Mouse (Mus musculus) cerebellum, adult 8-10 months (tissue): ENCODE data around the gene Rhcg.
A peak's percentile ranks its signal among the peaks of the same experiment; 100 is the strongest.

ENCODE experiments used
- DNase-seq: peaks from one replicate; pipeline ENCODE4 v3.0.0; 2022

The Rhcg gene

DNA sequence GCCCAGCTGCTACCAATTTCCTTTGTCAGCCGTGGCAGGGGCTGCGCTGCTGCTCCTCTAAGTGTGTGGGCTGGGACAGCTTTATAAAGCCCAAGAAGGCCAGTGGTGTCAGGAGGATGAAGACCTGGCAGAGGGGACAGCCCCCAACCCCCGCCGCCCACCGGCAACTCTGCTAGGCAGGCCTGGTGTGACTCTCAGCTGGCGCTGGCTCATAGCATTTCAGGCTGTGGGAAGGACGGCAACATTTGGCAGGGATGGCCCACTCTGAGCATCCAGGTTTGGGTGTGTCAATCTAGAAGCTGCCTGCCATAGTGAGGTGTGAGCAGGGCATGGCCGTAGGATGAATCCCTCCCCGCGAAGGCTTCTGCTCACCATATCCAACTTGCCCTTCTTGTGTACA is 17.3 kb downstream of the Rhcg start:
- DNase-seq = no peak

DNA sequence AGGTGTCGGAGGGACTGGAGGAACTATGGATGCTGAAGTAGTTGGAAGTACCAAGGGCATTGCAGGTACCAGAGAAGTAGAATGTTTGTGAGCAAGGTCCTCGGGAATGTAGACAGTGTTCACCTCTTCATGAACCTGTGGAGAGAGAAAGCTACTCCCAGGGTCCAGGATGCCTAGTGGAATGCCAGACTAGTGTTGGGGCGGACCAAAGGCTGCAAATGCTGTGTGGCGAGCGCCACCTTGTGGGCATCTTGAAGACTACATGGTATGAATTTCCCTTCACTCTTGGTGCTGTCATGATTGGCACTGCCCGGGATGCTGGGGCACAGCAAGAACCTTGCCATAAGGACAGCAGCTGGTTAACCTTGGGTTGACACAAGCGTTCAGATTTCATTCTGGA is 22.6 kb downstream of the Rhcg start:
- peak; percentile 75 for DNase-seq

DNA sequence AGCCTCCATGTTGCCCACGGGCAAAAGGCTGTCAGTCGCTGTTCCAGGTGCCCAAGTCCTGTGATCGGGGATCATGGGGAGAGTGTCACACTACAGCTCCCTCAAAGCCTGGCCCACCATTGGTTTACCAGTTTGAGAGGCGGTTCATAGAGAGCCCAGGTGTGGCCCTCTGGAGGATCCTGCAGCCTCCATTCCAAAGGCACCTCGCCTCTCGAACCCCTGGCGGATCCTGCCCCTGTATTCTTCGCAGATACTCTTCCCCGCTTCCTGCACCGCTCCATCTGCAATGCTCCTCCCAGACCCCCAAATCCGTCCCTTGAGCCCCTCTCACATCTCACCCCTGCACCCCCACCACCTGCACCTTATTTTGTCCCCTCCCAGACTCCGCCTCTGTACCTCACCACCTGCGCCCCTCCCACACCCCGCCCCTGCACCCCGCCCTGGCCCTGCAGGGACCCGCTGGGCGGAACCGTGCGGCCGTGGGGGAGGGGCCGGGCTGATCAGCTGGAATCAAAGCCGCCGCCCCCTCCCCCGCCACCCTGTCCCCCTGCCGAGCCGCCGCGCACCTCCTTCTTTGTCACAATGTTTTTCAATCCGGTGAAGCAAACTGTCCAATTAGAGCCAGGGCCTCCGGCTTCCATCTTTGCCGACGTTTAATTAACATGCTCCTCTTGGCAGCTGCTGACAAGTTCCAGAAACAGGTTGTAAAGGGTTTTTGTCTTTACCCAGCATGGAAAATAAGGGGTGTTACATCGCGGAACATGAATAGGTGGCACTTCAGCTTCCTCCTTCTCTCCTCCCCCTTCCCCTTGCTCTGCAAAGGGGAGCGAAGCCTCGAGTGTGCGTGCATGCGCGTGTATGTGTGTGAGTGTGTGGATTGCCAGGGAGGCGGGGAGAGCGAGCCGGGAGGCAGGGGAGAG is 25.4 kb downstream of the Rhcg start:
- DNase-seq = peak; percentile 23

DNA sequence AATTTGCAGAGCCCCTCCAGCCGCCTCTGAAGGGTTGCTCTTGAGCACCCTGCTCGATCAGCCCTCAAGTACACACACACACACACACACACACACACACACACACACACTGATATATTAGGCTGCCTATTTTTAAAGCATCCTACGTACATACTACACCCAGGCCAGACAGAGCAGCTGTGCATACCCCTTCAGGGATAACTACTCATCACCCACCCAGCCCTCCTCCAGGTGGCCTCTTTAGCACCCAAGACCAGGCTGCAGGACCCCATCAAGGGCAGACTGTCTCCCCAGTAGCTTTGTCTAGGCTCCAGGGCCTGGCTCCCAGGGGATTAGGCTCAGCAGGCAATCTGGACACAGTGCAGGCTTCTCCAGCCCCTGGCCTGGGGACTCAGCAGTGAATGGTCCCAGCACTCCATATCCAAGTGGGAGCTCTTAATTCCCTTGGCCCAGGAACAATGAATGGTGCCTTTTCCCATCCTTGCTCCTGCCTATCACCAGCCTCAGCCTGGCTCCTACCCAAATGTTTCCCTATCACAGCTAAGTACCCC is 26.8 kb downstream of the Rhcg start:
- DNase-seq = no peak

DNA sequence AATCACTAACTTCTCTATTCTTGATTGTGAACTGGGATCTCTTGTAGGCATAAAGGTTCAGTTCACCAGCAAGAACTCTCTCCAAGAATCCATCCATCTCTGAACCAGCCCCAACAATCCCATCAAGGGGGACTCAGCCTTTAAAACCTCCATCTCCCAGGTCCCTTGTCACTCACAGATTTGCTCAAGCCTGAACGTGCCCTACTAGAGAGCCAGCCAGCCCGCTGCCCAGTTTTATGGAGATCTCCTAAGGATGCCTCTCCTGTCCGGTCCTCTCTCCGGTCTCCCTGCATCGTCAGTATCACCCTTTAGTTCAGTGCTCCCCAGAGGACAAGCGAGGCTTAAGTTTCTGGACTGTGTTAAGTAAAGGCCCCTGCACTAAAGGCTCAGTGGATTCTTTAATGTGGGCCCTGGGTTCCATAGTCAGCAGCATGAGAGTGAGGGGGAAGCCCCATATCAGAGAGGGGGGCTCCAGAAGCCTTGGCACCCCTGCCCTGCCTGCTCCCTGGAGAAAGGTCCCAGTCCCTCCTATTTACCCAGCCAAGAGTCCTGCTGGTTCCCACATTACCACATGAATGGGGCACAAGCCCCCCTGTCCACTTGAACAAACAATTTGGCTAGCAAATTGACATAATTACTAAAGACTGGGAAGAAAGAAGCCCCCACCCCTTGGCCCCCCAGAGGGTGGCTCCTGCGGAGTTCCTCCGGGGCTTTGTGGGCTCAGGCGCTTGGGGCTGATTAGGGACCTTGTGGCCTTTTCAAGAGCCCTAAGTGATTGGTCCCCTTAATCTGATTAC is 27.5 kb downstream of the Rhcg start:
- DNase-seq = no peak

DNA sequence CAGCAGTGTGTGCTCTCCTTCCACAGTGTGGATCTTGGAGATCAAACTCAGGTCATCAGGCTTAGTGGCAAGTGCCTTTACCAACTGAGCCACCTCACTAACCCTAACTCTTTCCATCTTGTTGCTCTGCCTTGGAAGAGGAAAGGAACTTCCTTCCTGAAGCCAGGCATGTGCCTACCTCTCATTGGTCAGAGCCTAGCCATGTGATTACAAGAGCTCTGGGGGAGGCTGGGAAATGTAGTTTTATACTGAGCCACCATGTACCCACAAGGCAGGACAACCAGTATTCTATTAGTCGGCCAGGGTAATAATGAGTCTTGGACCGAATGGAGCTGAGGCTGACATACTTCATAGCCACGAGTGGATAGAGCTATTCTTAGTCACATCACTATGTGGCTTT is 29.2 kb downstream of the Rhcg start:
- DNase-seq = no peak

DNA sequence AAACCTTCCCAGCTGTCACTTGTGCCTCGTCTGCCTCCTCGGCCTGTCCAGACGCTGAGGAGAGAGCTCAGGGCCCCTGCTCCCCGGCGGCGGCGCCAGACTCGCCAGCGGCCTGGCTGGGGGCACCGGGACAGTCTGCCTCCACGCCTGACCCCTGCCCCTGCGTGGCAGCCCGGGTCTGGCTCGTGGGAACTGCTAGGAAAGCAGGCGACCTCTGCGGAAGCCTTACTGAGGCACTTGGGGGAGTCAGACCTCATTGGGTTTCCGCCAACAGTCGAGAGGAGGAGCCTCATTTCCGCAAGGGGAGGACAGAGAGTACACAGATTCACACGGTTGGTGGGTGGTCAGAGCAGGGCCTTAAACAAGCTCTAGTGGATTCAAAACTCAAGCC is 38.6 kb downstream of the Rhcg start:
- no peak for DNase-seq

DNA sequence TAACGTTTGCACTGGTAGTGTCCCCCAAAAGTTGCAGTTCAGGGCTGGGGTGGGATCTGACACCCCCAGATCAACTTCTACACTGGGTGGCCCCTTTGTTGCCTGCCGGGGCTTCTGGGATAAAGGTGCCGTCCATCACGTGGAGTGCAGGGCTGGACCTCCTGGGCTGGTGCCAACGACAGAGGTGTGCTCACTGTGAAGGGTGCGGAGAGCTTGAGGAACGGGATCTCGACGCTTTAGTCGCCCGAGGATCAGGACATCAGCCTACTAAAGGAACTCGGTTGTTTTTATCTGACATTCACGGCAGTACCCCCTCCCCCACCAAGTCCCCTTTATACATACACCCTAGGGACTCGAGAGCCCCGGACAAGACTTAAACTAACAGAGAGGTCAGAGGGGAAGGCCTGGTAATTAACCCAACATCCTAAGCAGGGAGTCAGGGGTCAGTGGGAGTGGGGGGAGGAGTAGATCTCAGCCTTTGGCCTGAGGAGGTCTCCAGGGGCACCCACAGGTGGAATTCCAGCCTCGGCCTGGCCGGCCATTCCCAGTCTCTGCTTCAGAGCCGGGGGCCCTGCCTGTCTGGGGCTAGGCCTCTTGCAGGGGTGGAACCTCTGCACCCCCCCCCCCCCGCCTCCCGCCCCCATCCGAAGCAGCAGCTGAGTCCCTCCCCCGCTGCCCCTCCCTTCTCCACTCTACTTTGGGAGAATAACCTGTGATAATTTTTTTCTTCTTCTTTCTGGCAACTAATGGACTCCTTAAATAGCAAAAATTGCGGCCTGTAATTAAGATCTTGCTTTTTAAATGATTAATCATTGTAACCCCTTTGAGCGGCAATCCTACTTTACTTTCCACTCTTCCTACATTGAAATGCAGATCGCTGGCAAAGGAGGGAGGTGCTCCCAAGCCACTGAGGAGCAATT is 39.3 kb downstream of the Rhcg start:
- DNase-seq = no peak

DNA sequence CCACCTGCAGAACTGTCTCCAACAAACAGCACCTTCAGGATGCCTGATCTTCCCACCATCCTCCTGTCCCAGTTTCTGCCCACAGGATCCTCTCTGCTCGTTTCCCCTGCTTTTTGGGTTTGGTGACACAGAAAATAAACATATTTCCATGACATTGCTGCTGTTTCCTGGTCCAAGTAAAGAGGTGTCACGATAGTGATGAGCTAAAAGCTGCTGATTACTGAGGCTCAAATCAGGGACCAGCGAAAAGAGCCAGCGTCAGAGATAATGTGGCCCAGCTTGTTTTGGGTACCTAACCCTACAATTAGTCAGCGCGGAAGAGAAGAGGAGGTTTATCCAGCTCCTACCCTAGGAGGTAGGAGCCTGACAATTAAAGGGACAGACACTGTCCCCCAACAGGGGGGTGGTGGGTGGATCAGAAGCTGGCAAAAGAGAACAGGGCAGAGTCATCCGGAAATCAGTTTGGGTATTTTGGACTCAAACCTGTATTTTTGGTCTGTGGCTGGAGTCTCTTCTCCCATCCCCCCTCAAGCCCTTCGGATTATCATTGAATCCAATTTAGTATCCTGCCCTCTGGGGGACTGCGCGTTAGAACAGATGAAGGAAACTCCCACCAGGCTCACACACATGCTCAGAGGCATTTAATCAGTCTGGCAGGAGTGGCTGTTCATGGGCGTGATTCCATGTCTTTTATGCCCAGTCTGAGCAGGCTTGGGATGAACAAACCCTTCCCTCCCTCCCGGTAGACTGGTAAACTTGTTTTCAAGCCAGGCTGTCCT is 40.2 kb downstream of the Rhcg start:
- DNase-seq = no peak

DNA sequence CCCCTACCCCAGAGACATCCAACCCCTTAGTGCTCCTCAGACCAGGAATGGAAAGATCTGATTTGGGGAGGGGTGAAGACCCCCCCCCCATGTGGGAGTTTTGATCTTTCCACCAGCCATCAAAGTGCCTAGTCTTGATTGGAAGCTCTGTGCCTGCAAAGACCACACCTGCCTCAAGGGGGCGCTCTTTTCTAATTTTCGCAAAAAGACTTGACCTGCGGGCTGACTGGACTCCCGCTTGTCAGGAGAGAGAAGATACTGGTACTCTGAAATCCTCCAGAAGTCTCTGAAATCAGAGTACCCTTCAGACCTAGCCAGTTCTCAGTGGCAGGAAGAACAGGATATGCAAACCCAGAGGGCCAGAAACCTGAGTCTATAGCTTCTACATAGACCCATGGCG is 40.8 kb downstream of the Rhcg start:
- DNase-seq = peak; percentile 45

DNA sequence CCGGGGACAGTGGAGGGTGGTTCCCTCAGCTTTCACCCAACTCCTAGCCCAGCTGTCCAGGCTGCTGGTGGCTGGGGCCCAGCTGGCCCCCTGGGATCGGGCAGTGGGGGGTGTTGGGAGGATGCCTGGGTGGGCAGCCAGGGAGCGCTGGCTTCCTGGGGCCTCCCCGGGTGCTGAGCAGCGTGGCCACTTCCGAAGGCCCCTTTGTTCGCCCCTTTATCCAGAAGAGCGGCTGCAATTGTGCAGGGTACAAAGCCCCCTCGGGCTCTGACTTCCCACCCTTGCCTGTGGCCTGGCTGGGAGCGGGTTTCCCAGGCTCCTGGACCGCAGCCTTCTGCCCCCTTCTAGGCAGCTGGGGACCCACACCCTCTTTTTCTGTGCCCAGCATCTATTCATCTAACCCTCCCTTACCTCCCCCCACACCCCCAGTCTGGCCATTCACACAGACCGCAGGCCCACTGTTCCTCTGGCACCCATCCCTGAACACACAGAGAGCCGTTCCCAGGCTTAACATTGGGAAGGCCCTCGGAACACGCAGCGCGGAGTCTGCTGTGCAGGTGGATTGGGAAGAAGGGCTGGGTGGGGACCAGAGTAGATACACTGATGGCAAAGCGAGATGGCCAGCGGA is 45.2 kb downstream of the Rhcg start:
- no peak for DNase-seq

DNA sequence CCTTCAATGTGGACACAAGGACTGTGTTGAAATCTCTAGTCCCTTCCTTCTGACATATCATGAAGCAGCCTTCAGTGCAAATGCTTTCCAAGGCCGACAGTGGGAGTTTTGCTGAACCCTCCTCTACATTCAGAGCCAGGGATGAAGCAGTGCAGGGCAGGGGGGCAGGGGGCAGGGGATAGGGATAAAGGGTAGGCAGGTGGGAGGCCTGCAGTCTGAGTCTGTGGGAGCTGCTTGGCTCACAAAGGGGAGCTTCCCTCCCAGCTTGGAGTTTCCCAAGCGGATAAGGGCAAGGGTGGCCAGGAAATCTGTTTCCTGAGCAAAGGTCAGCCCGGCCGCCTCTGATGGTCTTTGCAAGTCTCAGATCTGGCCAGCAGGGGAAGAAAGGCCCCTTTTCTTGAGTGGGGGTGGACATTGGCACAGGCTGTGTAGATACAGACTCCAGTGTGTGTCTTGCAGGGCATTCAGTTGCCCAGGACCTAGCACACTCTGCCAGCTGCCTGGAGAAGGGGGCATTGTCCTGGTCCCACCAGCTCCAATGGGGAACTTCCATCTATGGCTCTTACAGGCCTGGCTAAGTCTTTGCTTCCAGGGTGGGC is 48.4 kb downstream of the Rhcg start:
- no peak for DNase-seq

DNA sequence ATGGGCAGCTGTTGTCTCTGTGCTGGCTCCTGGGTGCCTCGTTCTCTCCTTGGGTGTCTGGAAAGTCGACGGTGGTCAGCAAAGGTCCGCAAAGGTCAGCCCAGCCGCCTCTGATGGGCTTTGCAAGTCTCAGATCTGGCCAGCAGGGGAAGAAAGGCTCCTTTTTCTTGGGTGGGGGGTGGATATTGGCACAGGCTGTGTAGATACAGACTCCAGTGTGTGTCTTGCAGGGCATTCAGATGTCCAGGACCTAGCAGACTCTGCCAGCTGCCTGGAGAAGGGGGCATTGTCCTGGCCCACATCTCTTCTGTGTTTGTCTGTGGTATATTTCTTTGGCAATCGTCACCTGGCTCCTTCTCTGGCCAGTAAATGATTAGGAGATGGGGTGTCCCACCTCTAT is 49.2 kb downstream of the Rhcg start:
- DNase-seq = no peak

DNA sequence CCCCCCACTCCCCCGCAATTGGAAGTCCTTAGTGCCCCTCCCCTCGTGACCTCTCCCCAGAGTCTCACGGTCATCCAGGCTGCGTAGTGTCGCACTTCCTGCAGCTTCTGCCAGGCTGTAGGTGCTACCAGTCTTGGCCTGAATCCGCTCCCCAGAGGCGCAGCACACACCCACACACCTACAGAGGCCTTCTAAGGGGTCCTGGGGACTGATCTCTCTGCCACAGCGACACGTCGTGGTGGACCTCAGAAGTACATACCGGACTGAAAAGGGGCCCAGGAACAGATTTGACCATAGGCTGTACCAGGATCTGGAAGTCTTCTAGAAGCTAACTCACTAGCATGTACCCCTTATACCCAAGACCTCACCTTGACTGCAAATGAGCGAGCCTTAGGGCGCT is 53.8 kb downstream of the Rhcg start:
- no peak for DNase-seq

DNA sequence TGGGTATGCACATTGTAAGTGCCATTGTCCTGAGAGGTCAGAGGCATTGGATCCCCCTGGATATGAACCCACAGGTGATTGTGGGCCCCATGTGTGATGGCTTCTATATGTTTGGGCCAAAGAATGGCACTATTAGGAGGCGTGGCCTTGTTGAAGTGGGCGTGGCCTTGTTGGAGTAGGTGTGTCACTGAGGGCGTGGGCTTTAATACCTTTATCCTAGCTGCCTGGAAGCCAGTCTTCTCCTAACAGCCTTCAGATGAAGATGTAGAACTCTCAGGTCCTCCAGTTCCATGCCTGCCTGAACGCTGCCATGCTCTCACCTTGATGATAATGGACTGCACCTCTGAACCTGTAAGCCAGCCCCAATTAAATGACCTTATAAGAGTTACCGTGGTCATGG is 55.1 kb downstream of the Rhcg start:
- no peak for DNase-seq

DNA sequence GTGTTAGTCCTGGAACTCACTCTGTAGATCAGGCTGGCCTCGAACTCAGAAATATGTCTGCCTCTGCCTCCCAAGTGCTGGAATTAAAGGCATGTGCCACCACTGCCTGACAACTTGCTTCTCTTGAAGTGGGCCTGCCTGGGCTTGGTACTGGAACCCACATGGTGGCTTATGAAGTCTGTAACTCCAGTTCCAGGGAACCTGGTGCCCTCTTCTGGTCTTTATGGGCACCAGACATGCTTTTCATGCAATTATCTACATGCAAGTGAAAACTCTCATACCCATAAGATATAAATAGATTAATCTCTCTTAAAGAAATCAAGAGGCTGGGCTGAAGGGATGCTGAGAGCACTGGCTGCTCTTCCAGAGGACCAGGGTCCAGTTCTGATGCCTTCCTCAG is 58.8 kb downstream of the Rhcg start:
- DNase-seq = no peak

DNA sequence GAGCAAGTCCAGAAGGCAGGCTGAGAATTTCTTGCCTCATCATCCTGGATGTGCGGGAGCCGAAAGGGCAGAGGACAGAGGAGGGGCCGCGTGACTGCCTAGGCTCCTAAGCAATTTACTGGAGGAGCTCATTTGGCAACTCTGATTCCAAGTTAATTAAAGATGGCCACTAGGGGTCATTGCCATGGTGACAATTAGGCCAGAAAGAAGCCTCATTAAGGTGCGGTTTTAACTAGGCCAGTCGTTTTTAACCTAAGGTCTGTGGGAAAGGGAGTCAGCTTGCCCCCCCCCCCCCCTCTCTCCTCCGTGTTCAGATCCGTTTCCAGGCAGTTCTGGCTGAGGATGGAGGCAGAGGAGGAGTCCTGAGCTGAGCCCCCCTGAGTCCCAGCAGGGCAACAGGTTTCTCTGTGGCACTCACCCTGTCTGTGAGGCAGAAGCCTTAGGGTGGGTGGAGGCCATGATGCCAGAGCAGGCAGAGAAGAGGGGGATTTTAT is 59.7 kb downstream of the Rhcg start:
- no peak for DNase-seq

DNA sequence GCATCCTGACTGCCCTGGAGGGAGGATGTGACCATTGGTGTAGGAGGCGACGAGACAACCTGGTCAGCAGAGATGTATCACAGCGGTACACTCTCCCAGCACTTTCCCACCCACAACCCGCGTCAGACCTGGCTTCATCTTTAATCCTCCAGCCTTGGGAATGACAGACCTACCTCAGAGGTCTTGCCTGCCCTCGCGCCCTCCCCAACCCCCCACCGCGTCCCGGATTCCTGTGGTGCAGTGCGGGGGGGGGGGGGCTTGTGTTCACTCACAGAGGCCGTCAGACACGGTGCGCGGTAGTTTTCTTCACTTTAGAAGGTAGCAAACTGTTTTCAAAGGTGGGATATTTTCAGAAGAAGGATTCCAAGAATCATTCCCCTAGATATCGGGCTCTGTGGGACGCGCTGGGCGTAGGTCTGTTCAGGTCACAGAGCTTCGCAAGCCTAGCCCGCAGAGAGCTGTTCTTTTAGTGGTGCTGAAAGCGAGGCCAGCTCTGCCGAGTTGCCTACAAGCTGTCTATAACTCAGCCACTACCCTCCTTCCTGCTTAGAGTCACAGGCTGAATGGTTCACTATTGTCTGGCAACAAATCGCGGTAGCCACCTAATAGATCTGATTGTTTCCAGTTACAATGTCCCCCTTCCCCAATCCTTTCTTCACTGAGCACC is 62.0 kb downstream of the Rhcg start:
- DNase-seq = no peak

DNA sequence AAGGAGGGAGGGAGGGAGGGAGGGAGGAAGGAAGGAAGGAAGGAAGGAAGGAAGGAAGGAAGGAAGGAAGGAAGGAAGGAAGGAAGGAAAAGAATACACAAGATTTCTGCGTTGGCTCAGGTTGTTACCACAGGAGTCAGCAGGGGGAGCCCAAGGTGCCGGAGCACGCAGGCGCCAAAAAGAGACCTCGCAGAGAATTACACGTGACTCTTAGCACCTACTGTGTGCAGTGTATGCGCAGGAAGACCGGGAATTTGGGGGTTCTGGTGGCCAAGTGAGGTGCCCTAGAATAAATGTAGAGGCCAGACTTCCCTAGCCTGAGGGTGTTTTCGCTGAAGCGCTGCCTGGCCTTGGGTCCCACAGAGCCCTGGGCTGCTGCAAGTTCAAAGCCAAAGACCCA is 64.8 kb downstream of the Rhcg start:
- no peak for DNase-seq

DNA sequence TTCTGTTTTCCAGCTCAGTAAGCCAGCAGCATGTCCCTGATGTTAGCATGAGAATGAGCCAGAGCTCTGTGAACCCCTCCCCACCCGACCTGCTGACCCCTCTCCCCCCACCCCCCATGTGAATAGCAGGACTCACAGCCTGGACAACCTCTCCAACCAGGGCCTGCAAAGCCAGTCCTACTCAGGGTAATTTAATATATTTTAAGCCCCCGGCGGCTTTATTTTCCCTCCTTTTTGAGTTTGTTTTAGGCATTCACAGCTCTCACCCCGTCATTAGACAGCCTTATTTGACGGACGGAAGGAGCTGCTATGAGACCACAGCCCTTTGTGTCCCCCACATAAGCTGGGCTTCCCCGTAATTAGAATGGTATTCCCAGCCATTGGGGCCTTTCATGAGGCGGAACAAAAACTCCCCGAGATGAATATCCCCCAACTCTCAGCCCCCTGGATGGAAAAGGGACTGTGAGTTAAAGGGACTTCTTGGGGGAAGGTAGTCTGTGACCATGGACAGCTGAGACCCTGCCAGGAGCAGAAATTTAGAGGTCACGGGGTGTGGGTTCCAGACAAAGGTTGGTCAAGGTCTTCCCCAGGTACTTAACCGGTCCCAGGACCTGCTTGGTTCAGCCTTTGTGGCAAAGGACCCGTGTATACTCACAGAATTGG is 68.4 kb downstream of the Rhcg start:
- no peak for DNase-seq
